Mouse (Mus musculus) heart, embryonic 16.5 days (tissue): ENCODE results near the gene Hibadh. TPM values are rescaled to one million over a fixed set of nuclear protein-coding genes. Genes with fewer than 3 reads are reported as not detected.

ENCODE experiments used
- ATAC-seq: fragments of 200-750 bp; cut with Nextera tagmentation; replicated peaks from 2 replicates; pipeline ENCODE4 v1.8.0; 2017; ENCODE audit warnings: moderate number of reproducible peaks; ENCODE audit not compliant: insufficient read depth, low FRiP score; ENCODE audit errors: extremely low read depth
- H3K27ac ChIP-seq: fragments of 300-500 bp; sonication (generic); 2 replicates; pipeline ENCODE4 v1.5.1; 2014; ENCODE audit warnings: mild to moderate bottlenecking, low read length, control low read depth, moderate library complexity
- H3K27me3 ChIP-seq: fragments of 300-500 bp; sonication (generic); 2 replicates; pipeline ENCODE4 v1.6.1; 2014; ENCODE audit warnings: low read length, mixed read lengths; ENCODE audit not compliant: control insufficient read depth, insufficient read depth
- H3K36me3 ChIP-seq: fragments of 300-500 bp; sonication (generic); 2 replicates; pipeline ENCODE4 v1.6.1; 2014; ENCODE audit not compliant: control insufficient read depth, insufficient read depth
- H3K4me1 ChIP-seq: fragments of 300-500 bp; sonication (generic); 2 replicates; pipeline ENCODE4 v1.6.1; 2014; ENCODE audit warnings: low read length, mixed read lengths; ENCODE audit not compliant: control insufficient read depth, insufficient read depth
- H3K4me2 ChIP-seq: fragments of 300-500 bp; sonication (generic); 2 replicates; pipeline ENCODE4 v1.6.1; 2014; ENCODE audit warnings: low read depth, mild to moderate bottlenecking, control low read depth, low read length
- H3K4me3 ChIP-seq: fragments of 300-500 bp; sonication (generic); 2 replicates; pipeline ENCODE4 v1.5.1; 2014; ENCODE audit warnings: mild to moderate bottlenecking, control low read depth, low read length
- H3K9ac ChIP-seq: fragments of 300-500 bp; sonication (generic); 2 replicates; pipeline ENCODE4 v1.6.1; 2014; ENCODE audit warnings: low read length, control low read depth
- H3K9me3 ChIP-seq: fragments of 300-500 bp; sonication (generic); replicated peaks from 2 replicates; pipeline ENCODE4 v1.6.1; 2016; ENCODE audit warnings: low read length; ENCODE audit not compliant: control insufficient read depth
- WGBS: fragments of 180-500 bp; shearing (Covaris S2); extraction: QIAGEN DNeasy Blood & Tissue Kit; methylation state at CpG from one replicate; pipeline ENCODE4 v1.1.7; 2014; 5-methylcytosine and 5-hydroxymethylcytosine counted together
- polyA plus RNA-seq: library from polyadenylated mRNA; unstranded; fragments of >200 nt; fragmentation: Nextera tagmentation; extraction: Ambion mirVana; gene quantifications from 2 replicates; pipeline ENCODE4 v1.2.1, GENCODE M21; 2015

Gene Hibadh
- polyA plus RNA-seq, 1 experiment from 2014 or later, result 203 TPM

- Histone ChIP-seq H3K9ac (no peak overlapping the region), H3K4me3 (no peak overlapping the region), H3K36me3 (no peaks in the 10 kb centered on the region), H3K4me2 (no peak overlapping the region), H3K27ac (no peak overlapping the region), H3K27me3 (no peaks in the 10 kb centered on the region), H3K9me3 (no peaks in the 10 kb centered on the region), H3K4me1 (no peaks in the 10 kb centered on the region)
- no peak for ATAC-seq
- WGBS, result 48% methylated on average over 2 of the region's 2 CpGs
These were observed 116.0 kb downstream of the Hibadh start for GRCm38 (mm10) chr6:52524226-52524625.

- Histone ChIP-seq H3K27me3 (no peaks in the 10 kb centered on the region), H3K4me1 (no peaks in the 10 kb centered on the region), H3K9me3 (no peaks in the 10 kb centered on the region), H3K9ac (no peak overlapping the region), H3K4me3 (no peak overlapping the region), H3K36me3 (no peaks in the 10 kb centered on the region), H3K4me2 (no peak overlapping the region), H3K27ac (no peak overlapping the region)
- WGBS, result 79% methylated on average over 10 of the region's 10 CpGs
- ATAC-seq, result no peak
These were observed 121.5 kb downstream of the Hibadh start for GRCm38 (mm10) chr6:52518704-52519103.

- Histone ChIP-seq H3K27me3 (no peaks in the 10 kb centered on the region), H3K27ac (no peak overlapping the region), H3K4me1 (no peaks in the 10 kb centered on the region), H3K9me3 (no peaks in the 10 kb centered on the region), H3K9ac (no peak overlapping the region), H3K36me3 (no peaks in the 10 kb centered on the region), H3K4me3 (no peak overlapping the region), H3K4me2 (no peak overlapping the region)
- WGBS, result 88% methylated on average over 5 of the region's 5 CpGs
- ATAC-seq, result no peak
These were observed 122.9 kb downstream of the Hibadh start for GRCm38 (mm10) chr6:52517272-52517671.

- no peaks in the 10 kb centered on the region for H3K36me3 ChIP-seq
- no peak overlapping the region for H3K4me3 ChIP-seq
- H3K9me3 ChIP-seq, result no peaks in the 10 kb centered on the region
- H3K27me3 ChIP-seq, result no peaks in the 10 kb centered on the region
- 45% methylated on average over 4 of the region's 4 CpGs for WGBS
- H3K27ac ChIP-seq, result no peak overlapping the region
- H3K9ac ChIP-seq, result no peak overlapping the region
- no peaks in the 10 kb centered on the region for H3K4me1 ChIP-seq
- no peak overlapping the region for H3K4me2 ChIP-seq
- no peak for ATAC-seq
These were observed 126.2 kb downstream of the Hibadh start for GRCm38 (mm10) chr6:52513876-52514405.

- H3K4me2 ChIP-seq, result no peak overlapping the region
- H3K4me1 ChIP-seq, result no peaks in the 10 kb centered on the region
- 85% methylated on average over 3 of the region's 3 CpGs for WGBS
- no peaks in the 10 kb centered on the region for H3K9me3 ChIP-seq
- H3K27ac ChIP-seq, result no peak overlapping the region
- H3K27me3 ChIP-seq, result no peaks in the 10 kb centered on the region
- H3K36me3 ChIP-seq, result no peaks in the 10 kb centered on the region
- no peak for ATAC-seq
- H3K9ac ChIP-seq, result no peak overlapping the region
- H3K4me3 ChIP-seq, result no peak overlapping the region
These were observed 131.4 kb downstream of the Hibadh start for GRCm38 (mm10) chr6:52508789-52509188.

GRCm38 (mm10) chr6:52507946-52508345, 132.2 kb downstream of the Hibadh start:
- no peaks in the 10 kb centered on the region for H3K36me3 ChIP-seq
- no peak for ATAC-seq
- no peak overlapping the region for H3K27ac ChIP-seq
- 73% methylated on average over 7 of the region's 7 CpGs for WGBS
- H3K9me3 ChIP-seq, result no peaks in the 10 kb centered on the region
- no peaks in the 10 kb centered on the region for H3K4me1 ChIP-seq
- no peak overlapping the region for H3K4me2 ChIP-seq
- H3K9ac ChIP-seq, result no peak overlapping the region
- no peaks in the 10 kb centered on the region for H3K27me3 ChIP-seq
- no peak overlapping the region for H3K4me3 ChIP-seq

- 60% methylated on average over 5 of the region's 5 CpGs for WGBS
- Histone ChIP-seq H3K9me3 (no peaks in the 10 kb centered on the region), H3K27me3 (no peaks in the 10 kb centered on the region), H3K4me3 (no peak overlapping the region), H3K27ac (no peak overlapping the region), H3K9ac (no peak overlapping the region), H3K4me2 (no peak overlapping the region), H3K4me1 (no peaks in the 10 kb centered on the region), H3K36me3 (no peaks in the 10 kb centered on the region)
- ATAC-seq, result no peak
These were observed 133.0 kb downstream of the Hibadh start for GRCm38 (mm10) chr6:52507171-52507570.

GRCm38 (mm10) chr6:52505777-52506755, 134.1 kb downstream of the Hibadh start:
- H3K4me1 ChIP-seq, result no peaks in the 10 kb centered on the region
- no peak overlapping the region for H3K4me3 ChIP-seq
- no peak overlapping the region for H3K27ac ChIP-seq
- 81% methylated on average over 9 of the region's 9 CpGs for WGBS
- ATAC-seq, result no peak
- H3K36me3 ChIP-seq, result no peaks in the 10 kb centered on the region
- no peaks in the 10 kb centered on the region for H3K9me3 ChIP-seq
- no peak overlapping the region for H3K4me2 ChIP-seq
- H3K9ac ChIP-seq, result no peak overlapping the region
- H3K27me3 ChIP-seq, result no peaks in the 10 kb centered on the region

- 78% methylated on average over 8 of the region's 8 CpGs for WGBS
- no peaks in the 10 kb centered on the region for H3K27me3 ChIP-seq
- ATAC-seq, result no peak
- H3K9ac ChIP-seq, result no peak overlapping the region
- no peak overlapping the region for H3K4me2 ChIP-seq
- H3K9me3 ChIP-seq, result no peaks in the 10 kb centered on the region
- no peaks in the 10 kb centered on the region for H3K36me3 ChIP-seq
- no peaks in the 10 kb centered on the region for H3K4me1 ChIP-seq
- no peak overlapping the region for H3K27ac ChIP-seq
- H3K4me3 ChIP-seq, result no peak overlapping the region
These were observed 135.3 kb downstream of the Hibadh start for GRCm38 (mm10) chr6:52504676-52505460.
